Mouse (Mus musculus): ENCODE measurements around the gene Gm11939.
"Not testable (repeated sequence)": the region's sequence is repeated elsewhere in the genome, so short reads cannot be mapped to it uniquely, and the experiment has no call there.

The Gm11939 gene

GRCm38 (mm10) chr11:99559366-99559765 is at the start of gene Gm11939:
Gm11939 (minus strand) TSS chr11:99559466.
- DNase-seq (ENCODE audit: low read depth, low spot score) = no peak

- DNase-seq (ENCODE audit: low read depth, low spot score) = not testable (repeated sequence)
Observed at GRCm38 (mm10) chr11:99603208-99603607, 43.9 kb upstream of the Gm11939 start, which contains the start of gene Gm11938. Gm11938 (minus strand) TSS chr11:99603308.

GRCm38 (mm10) chr11:99597742-99598141 is 38.5 kb upstream of the Gm11939 start, which contains the start of gene Krtap9-3:
Krtap9-3 (minus strand) TSS chr11:99598105.
- DNase-seq (ENCODE audit: low read depth, low spot score) = not testable (repeated sequence)

- DNase-seq (ENCODE audit: low read depth, low spot score) = no peak
Observed at GRCm38 (mm10) chr11:99590981-99591380, 31.7 kb upstream of the Gm11939 start, which contains the start of gene Krtap1-3. Krtap1-3 (minus strand) TSS chr11:99591339.

GRCm38 (mm10) chr11:99585096-99585495 is 25.8 kb upstream of the Gm11939 start:
- DNase-seq (ENCODE audit: low read depth, low spot score) = no peak

- DNase-seq (ENCODE audit: low read depth, low spot score) = no peak
Observed at GRCm38 (mm10) chr11:99583245-99583704, 24.0 kb upstream of the Gm11939 start, which contains the start of gene Krtap1-4. Krtap1-4 (minus strand) TSS chr11:99583654.

- no peak for DNase-seq (ENCODE audit: low read depth, low spot score)
Observed at GRCm38 (mm10) chr11:99581564-99581963, 22.3 kb upstream of the Gm11939 start.

- DNase-seq (ENCODE audit: low read depth, low spot score) = no peak
Observed at GRCm38 (mm10) chr11:99581051-99581450, 21.8 kb upstream of the Gm11939 start.

- no peak for DNase-seq (ENCODE audit: low read depth, low spot score)
Observed at GRCm38 (mm10) chr11:99580636-99581035, 21.4 kb upstream of the Gm11939 start, which contains the start of gene Krtap1-5. Krtap1-5 (minus strand) TSS chr11:99581016.

- no peak for DNase-seq (ENCODE audit: low read depth, low spot score)
Observed at GRCm38 (mm10) chr11:99574106-99574505, 14.8 kb upstream of the Gm11939 start.

GRCm38 (mm10) chr11:99573164-99573563 is 13.9 kb upstream of the Gm11939 start:
- no peak for DNase-seq (ENCODE audit: low read depth, low spot score)

GRCm38 (mm10) chr11:99566530-99566929 is 7.3 kb upstream of the Gm11939 start, which contains the start of gene Krtap3-1:
Krtap3-1 (minus strand) TSS chr11:99566630.
- DNase-seq (ENCODE audit: low read depth, low spot score) = no peak

GRCm38 (mm10) chr11:99562580-99562979 is 3.3 kb upstream of the Gm11939 start:
- no peak for DNase-seq (ENCODE audit: low read depth, low spot score)

GRCm38 (mm10) chr11:99557976-99558745 is 1.1 kb downstream of the Gm11939 start:
- no peak for DNase-seq (ENCODE audit: low read depth, low spot score)

GRCm38 (mm10) chr11:99556753-99557152 is 2.5 kb downstream of the Gm11939 start, which contains the start of gene Krtap3-2:
Krtap3-2 (minus strand) TSS chr11:99556853.
- no peak for DNase-seq (ENCODE audit: low read depth, low spot score)

GRCm38 (mm10) chr11:99556195-99556594 is 3.1 kb downstream of the Gm11939 start:
- no peak for DNase-seq (ENCODE audit: low read depth, low spot score)

- no peak for DNase-seq (ENCODE audit: low read depth, low spot score)
Observed at GRCm38 (mm10) chr11:99550765-99551164, 8.5 kb downstream of the Gm11939 start, which contains the start of gene Krtap3-3. Krtap3-3 (minus strand) TSS chr11:99550865.

GRCm38 (mm10) chr11:99547892-99548291 is 11.4 kb downstream of the Gm11939 start:
- DNase-seq (ENCODE audit: low read depth, low spot score) = no peak

- DNase-seq (ENCODE audit: low read depth, low spot score) = no peak
Observed at GRCm38 (mm10) chr11:99539721-99540120, 19.5 kb downstream of the Gm11939 start.

GRCm38 (mm10) chr11:99521288-99521860 is 37.9 kb downstream of the Gm11939 start, which contains the start of gene Krt39:
Krt39 (minus strand) TSS chr11:99521338.
- no peak for DNase-seq (ENCODE audit: low read depth, low spot score)

- DNase-seq (ENCODE audit: low read depth, low spot score) = no peak
Observed at GRCm38 (mm10) chr11:99514098-99514497, 45.2 kb downstream of the Gm11939 start.

All from c-Kit-negative CD71-positive TER-119-positive erythroid progenitor cells, embryonic 14.5 days (primary cell).